Mouse (Mus musculus) liver, postnatal 0 days (tissue): Measurements from ENCODE around the gene Zdhhc1.

Experiments
- CTCF ChIP-seq: sonication (generic); IDR thresholded peaks from 2 replicates; pipeline ENCODE4 v1.5.1; 2016; ENCODE audit warnings: antibody characterized with exemption, low read depth
- EP300 ChIP-seq: IDR thresholded peaks from 2 replicates; pipeline ENCODE4 v1.6.1; 2016; ENCODE audit warnings: antibody characterized with exemption, low read depth, mild to moderate bottlenecking

- TF ChIP-seq CTCF = no peak
- no peak for TF ChIP-seq EP300
Measured at GRCm38 (mm10) chr8:105433021-105433420, 63.7 kb downstream of the Zdhhc1 start.
